Mouse (Mus musculus) limb, embryonic 15.5 days (tissue): ENCODE results near the gene B230104I21Rik. TPM values are rescaled to one million over a fixed set of nuclear protein-coding genes. Genes with fewer than 3 reads are reported as not detected.

ENCODE experiments used
- ATAC-seq: fragments of 200-750 bp; cut with Nextera tagmentation; 2 replicates; pipeline ENCODE4 v1.8.0; 2017; ENCODE audit warnings: low read depth, moderate TSS enrichment; ENCODE audit not compliant: insufficient number of reproducible peaks, low FRiP score, low TSS enrichment
- H3K27ac ChIP-seq: fragments of 300-500 bp; sonication (generic); 2 replicates; pipeline ENCODE4 v1.5.1; 2015; ENCODE audit warnings: moderate library complexity, mild to moderate bottlenecking, inconsistent platforms
- H3K27me3 ChIP-seq: fragments of 300-500 bp; sonication (generic); 2 replicates; pipeline ENCODE4 v1.6.1; 2015; ENCODE audit warnings: inconsistent platforms
- H3K36me3 ChIP-seq: fragments of 300-500 bp; sonication (generic); 2 replicates; pipeline ENCODE4 v1.6.1; 2015; ENCODE audit warnings: inconsistent platforms
- H3K4me1 ChIP-seq: fragments of 300-500 bp; sonication (generic); 2 replicates; pipeline ENCODE4 v1.6.1; 2015; ENCODE audit warnings: inconsistent platforms
- H3K4me2 ChIP-seq: fragments of 300-500 bp; sonication (generic); 2 replicates; pipeline ENCODE4 v1.6.1; 2015; ENCODE audit warnings: mild to moderate bottlenecking, inconsistent platforms
- H3K4me3 ChIP-seq: fragments of 300-500 bp; sonication (generic); 2 replicates; pipeline ENCODE4 v1.5.1; 2015; ENCODE audit warnings: mild to moderate bottlenecking, inconsistent platforms
- H3K9ac ChIP-seq: fragments of 300-500 bp; sonication (generic); 2 replicates; pipeline ENCODE4 v1.6.1; 2015; ENCODE audit warnings: inconsistent platforms
- H3K9me3 ChIP-seq: fragments of 300-500 bp; sonication (generic); 2 replicates; pipeline ENCODE4 v1.6.1; 2016; ENCODE audit warnings: inconsistent platforms
- WGBS: fragments of 180-500 bp; shearing (Covaris S2); methylation state at CpG from one replicate; pipeline ENCODE4 v1.1.7; 2015; 5-methylcytosine and 5-hydroxymethylcytosine counted together
- polyA plus RNA-seq: library from polyadenylated mRNA; unstranded; fragments of >200 nt; fragmentation: Nextera tagmentation; extraction: Ambion mirVana; gene quantifications from 2 replicates; pipeline ENCODE4 v1.2.1, GENCODE M21; 2015

The B230104I21Rik gene
- not detected in 2 replicates for polyA plus RNA-seq

GRCm38 (mm10) chr4:154335761-154336160 lies at the start of gene B230104I21Rik:
TSS of gene B230104I21Rik (plus strand) at chr4:154336127.
- Histone ChIP-seq H3K9ac (no peak within 1 kb of the TSS), H3K27ac (peak within 1 kb of the TSS; percentile 28; the same call in 1 of the 2 replicates), H3K27me3 (peaks cover 4% of the 10 kb centered on the region; the same call in 1 of the 2 replicates), H3K4me1 (peaks cover 5% of the 10 kb centered on the region), H3K36me3 (peaks cover 9% of the 10 kb centered on the region; the same call in 1 of the 2 replicates), H3K4me3 (peak within 1 kb of the TSS; percentile 17), H3K9me3 (no peaks in the 10 kb centered on the region), H3K4me2 (peak within 1 kb of the TSS; percentile 35)
- 61% methylated on average over 12 of the region's 12 CpGs for WGBS
- ATAC-seq, result no peak

- WGBS, result 39% methylated on average over 4 of the region's 4 CpGs
- peaks cover 18% of the 10 kb centered on the region for H3K4me1 ChIP-seq
- no peak overlapping the region for H3K4me3 ChIP-seq
- no peak overlapping the region for H3K27ac ChIP-seq
- H3K27me3 ChIP-seq, result peaks cover 5% of the 10 kb centered on the region; the same call in 1 of the 2 replicates
- H3K9me3 ChIP-seq, result no peaks in the 10 kb centered on the region
- H3K36me3 ChIP-seq, result no peaks in the 10 kb centered on the region
- H3K9ac ChIP-seq, result no peak overlapping the region
- H3K4me2 ChIP-seq, result no peak overlapping the region
- no peak for ATAC-seq
Measured at GRCm38 (mm10) chr4:154293735-154294201, 42.2 kb upstream of the B230104I21Rik start.

DNA sequence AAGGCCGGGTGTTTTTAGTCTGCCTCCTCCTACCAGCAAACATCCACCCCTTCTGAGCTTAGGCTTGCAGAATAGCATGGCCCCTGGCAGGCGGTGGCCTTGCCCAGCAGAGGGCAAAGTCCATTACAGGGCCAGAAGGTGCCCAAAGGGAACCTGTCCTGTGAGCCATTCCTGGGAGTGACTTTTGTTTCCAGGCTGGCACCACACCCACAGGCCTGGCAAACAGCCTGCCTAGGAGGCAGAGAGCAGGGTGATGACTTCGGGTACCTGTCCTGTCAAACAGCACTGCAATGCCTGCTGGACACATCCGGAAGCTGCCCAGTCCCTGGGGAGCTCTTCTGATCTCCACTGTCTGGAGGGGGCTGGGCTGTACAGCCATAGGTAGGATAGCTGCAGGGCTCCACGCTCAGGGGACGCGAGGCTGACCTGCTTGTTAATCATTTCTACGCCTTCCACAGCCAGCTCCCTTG lies 41.6 kb upstream of the B230104I21Rik start:
- no peaks in the 10 kb centered on the region for H3K9me3 ChIP-seq
- H3K27ac ChIP-seq, result no peak overlapping the region
- no peak for ATAC-seq
- no peak overlapping the region for H3K4me2 ChIP-seq
- WGBS, result 25% methylated on average over 8 of the region's 8 CpGs
- no peak overlapping the region for H3K4me3 ChIP-seq
- peaks cover 11% of the 10 kb centered on the region for H3K27me3 ChIP-seq
- H3K4me1 ChIP-seq, result peaks cover 18% of the 10 kb centered on the region
- H3K9ac ChIP-seq, result no peak overlapping the region
- H3K36me3 ChIP-seq, result no peaks in the 10 kb centered on the region

DNA sequence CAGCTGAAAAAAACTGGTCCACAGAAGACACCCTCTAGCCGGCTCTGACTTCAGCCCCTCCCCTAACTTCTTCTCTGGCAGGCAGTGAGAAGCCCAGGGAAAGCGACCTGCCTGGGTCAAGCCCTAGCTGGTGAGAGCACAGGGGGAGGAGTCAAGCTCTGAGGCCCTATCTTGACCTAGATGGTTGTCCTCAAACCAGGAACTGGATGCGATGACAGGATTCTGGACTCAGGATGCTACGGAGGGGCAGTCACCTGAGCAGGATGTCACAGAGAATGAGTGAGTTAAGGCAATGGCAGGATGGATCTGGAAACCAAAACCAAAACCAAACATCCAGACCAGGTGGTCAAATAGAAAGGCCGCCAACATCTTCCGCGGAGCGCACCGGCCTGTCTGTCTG lies 38.2 kb upstream of the B230104I21Rik start:
- peaks cover 33% of the 10 kb centered on the region for H3K4me1 ChIP-seq
- peaks cover 39% of the 10 kb centered on the region for H3K27me3 ChIP-seq
- no peaks in the 10 kb centered on the region for H3K36me3 ChIP-seq
- ATAC-seq, result no peak
- H3K9me3 ChIP-seq, result no peaks in the 10 kb centered on the region
- H3K4me2 ChIP-seq, result no peak overlapping the region
- 44% methylated on average over 9 of the region's 9 CpGs for WGBS
- no peak overlapping the region for H3K27ac ChIP-seq
- H3K9ac ChIP-seq, result 0 out of 2 replicates have a peak overlapping the region, but pooled peaks have one; percentile 4
- no peak overlapping the region for H3K4me3 ChIP-seq

- WGBS, result under 1% methylated on average over 59 of the region's 66 CpGs
- peak; percentile 30; the same call in 1 of the 2 replicates for ATAC-seq
Measured at GRCm38 (mm10) chr4:154299541-154300271, 36.2 kb upstream of the B230104I21Rik start.

GRCm38 (mm10) chr4:154301466-154301881 lies 34.5 kb upstream of the B230104I21Rik start, which contains the start of gene Arhgef16:
TSS of gene Arhgef16 (minus strand) at chr4:154301676.
- Histone ChIP-seq H3K27me3 (peaks cover 39% of the 10 kb centered on the region), H3K4me3 (0 out of 2 replicates have a peak within 1 kb of the TSS, but pooled peaks have one; percentile 50), H3K36me3 (no peaks in the 10 kb centered on the region), H3K9ac (no peak within 1 kb of the TSS), H3K27ac (no peak within 1 kb of the TSS), H3K4me2 (no peak within 1 kb of the TSS), H3K9me3 (no peaks in the 10 kb centered on the region), H3K4me1 (peaks cover 16% of the 10 kb centered on the region)
- ATAC-seq, result no peak
- WGBS, result 24% methylated on average over 7 of the region's 7 CpGs

More at GRCm38 (mm10) chr4:154299541-154300271, 36.2 kb upstream of the B230104I21Rik start:
- peak overlapping the region; percentile 2; the same call in 1 of the 2 replicates for H3K9ac ChIP-seq
- H3K4me2 ChIP-seq, result peak overlapping the region; percentile 93
- peaks cover 16% of the 10 kb centered on the region for H3K4me1 ChIP-seq
- peak overlapping the region; percentile 50 for H3K4me3 ChIP-seq
- no peak overlapping the region for H3K27ac ChIP-seq
- H3K36me3 ChIP-seq, result no peaks in the 10 kb centered on the region
- H3K9me3 ChIP-seq, result no peaks in the 10 kb centered on the region
- peaks cover 39% of the 10 kb centered on the region for H3K27me3 ChIP-seq

DNA sequence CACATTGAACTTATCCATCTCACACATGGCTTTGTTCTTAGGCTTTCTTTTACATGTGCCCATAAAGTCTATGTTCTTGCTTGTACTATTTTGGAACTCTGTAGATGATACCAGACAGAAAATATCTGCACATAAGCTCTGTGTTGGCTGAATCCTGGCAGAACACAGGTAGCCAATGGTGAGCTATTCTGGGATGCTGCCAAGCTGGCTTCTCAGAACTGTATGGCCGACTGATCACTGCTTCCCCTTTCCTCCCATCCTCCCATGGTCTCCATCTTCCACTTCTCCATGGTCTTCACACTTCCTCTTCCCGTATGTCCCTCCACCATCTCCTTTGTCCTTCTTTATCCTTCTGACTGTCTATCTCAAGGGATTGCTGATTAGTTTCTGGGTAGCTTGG lies 26.8 kb upstream of the B230104I21Rik start:
- Histone ChIP-seq H3K9me3 (no peaks in the 10 kb centered on the region), H3K4me3 (no peak overlapping the region), H3K4me2 (no peak overlapping the region), H3K27me3 (no peaks in the 10 kb centered on the region), H3K27ac (no peak overlapping the region), H3K36me3 (no peaks in the 10 kb centered on the region), H3K4me1 (peaks cover 6% of the 10 kb centered on the region; the same call in 1 of the 2 replicates), H3K9ac (no peak overlapping the region)
- 76% methylated on average over 2 of the region's 2 CpGs for WGBS
- ATAC-seq, result no peak

GRCm38 (mm10) chr4:154310576-154311262 lies 25.2 kb upstream of the B230104I21Rik start:
- Histone ChIP-seq H3K4me2 (no peak overlapping the region), H3K9ac (no peak overlapping the region), H3K9me3 (no peaks in the 10 kb centered on the region), H3K4me3 (no peak overlapping the region), H3K4me1 (peaks cover 6% of the 10 kb centered on the region; the same call in 1 of the 2 replicates), H3K36me3 (no peaks in the 10 kb centered on the region), H3K27me3 (no peaks in the 10 kb centered on the region), H3K27ac (no peak overlapping the region)
- WGBS, result 65% methylated on average over 9 of the region's 9 CpGs
- ATAC-seq, result no peak

- no peak overlapping the region for H3K9ac ChIP-seq
- no peak overlapping the region for H3K4me3 ChIP-seq
- peaks cover 6% of the 10 kb centered on the region; the same call in 1 of the 2 replicates for H3K4me1 ChIP-seq
- H3K27me3 ChIP-seq, result no peaks in the 10 kb centered on the region
- ATAC-seq, result no peak
- H3K4me2 ChIP-seq, result no peak overlapping the region
- peak overlapping the region; percentile 79 for H3K27ac ChIP-seq
- H3K36me3 ChIP-seq, result no peaks in the 10 kb centered on the region
- no peaks in the 10 kb centered on the region for H3K9me3 ChIP-seq
- 93% methylated on average over 2 of the region's 2 CpGs for WGBS
Measured at GRCm38 (mm10) chr4:154312143-154312812, 23.6 kb upstream of the B230104I21Rik start.

DNA sequence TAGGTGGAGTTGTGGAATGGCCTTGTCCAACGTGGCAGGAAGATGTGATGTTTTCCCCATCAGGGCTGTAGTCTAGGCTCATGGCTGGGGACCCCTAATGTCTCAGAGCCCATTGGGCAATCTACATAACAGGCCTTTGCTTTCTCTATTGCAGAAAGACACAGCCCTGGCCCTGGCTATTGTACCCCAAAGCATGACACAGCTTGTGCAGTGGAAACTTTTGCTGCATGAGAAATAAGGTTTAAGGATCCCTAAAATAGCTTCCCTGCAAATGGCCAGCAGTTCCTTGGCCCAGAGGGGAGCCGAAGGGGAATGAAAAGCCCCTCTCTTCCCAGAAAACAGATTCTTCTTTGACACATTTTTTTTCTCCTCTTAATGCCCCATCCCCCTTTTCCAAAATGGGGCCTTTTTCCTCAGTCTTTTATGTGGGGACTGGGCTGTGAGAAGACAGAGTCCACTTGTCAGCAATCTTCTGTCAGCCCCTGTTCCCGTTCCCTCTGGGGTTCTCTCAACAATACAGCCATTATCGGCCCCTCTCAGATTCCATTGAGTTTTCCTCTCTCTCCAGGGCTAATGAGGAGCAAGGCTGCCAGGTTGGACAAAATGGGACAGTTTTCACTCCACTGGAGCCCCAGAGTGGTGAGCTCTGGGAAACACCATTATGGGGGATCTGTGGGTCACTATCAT lies 22.8 kb upstream of the B230104I21Rik start:
- peak overlapping the region; percentile 79 for H3K27ac ChIP-seq
- peak; percentile 42; the same call in 1 of the 2 replicates for ATAC-seq
- 44% methylated on average over 4 of the region's 4 CpGs for WGBS

GRCm38 (mm10) chr4:154313622-154313967 lies 22.3 kb upstream of the B230104I21Rik start:
- 58% methylated on average over 11 of the region's 11 CpGs for WGBS
- Histone ChIP-seq H3K4me1 (peaks cover 6% of the 10 kb centered on the region; the same call in 1 of the 2 replicates), H3K9ac (no peak overlapping the region), H3K27me3 (no peaks in the 10 kb centered on the region), H3K4me2 (no peak overlapping the region), H3K4me3 (no peak overlapping the region), H3K27ac (peak overlapping the region; percentile 79), H3K36me3 (peaks cover 3% of the 10 kb centered on the region; the same call in 1 of the 2 replicates), H3K9me3 (no peaks in the 10 kb centered on the region)
- ATAC-seq, result 0 out of 2 replicates have a peak, but pooled peaks have one; percentile 33

More for the DNA sequence above, 22.8 kb upstream of the B230104I21Rik start:
- H3K4me2 ChIP-seq, result no peak overlapping the region
- H3K4me1 ChIP-seq, result peaks cover 6% of the 10 kb centered on the region; the same call in 1 of the 2 replicates
- no peaks in the 10 kb centered on the region for H3K27me3 ChIP-seq
- H3K9ac ChIP-seq, result no peak overlapping the region
- H3K4me3 ChIP-seq, result no peak overlapping the region
- no peaks in the 10 kb centered on the region for H3K36me3 ChIP-seq
- H3K9me3 ChIP-seq, result no peaks in the 10 kb centered on the region
